Mouse (Mus musculus) kidney, postnatal 0 days (tissue): ENCODE measurements around the gene Ankrd6. TPM values are rescaled to one million over a fixed set of nuclear protein-coding genes. Genes with fewer than 3 reads are reported as not detected.

Experiments used
- ATAC-seq: fragments of 200-750 bp; cut with Nextera tagmentation; replicated peaks from 2 replicates; pipeline ENCODE4 v1.8.0; 2017; ENCODE audit warnings: low read depth, moderate number of reproducible peaks, moderate TSS enrichment, moderate library complexity; ENCODE audit not compliant: low FRiP score
- DNase-seq: peaks from one replicate; pipeline ENCODE4 v3.0.0-alpha.2; 2016; ENCODE audit warnings: low spot score
- H3K27ac ChIP-seq: fragments of 300-500 bp; sonication (generic); 2 replicates; pipeline ENCODE4 v1.5.1; 2014; ENCODE audit warnings: mild to moderate bottlenecking
- H3K27me3 ChIP-seq: fragments of 300-500 bp; sonication (generic); 2 replicates; pipeline ENCODE4 v1.6.1; 2014; ENCODE audit warnings: low read length, mixed read lengths; ENCODE audit not compliant: insufficient read depth
- H3K36me3 ChIP-seq: fragments of 300-500 bp; sonication (generic); 2 replicates; pipeline ENCODE4 v1.6.1; 2014; ENCODE audit warnings: low read length, mixed read lengths; ENCODE audit not compliant: insufficient read depth
- H3K4me1 ChIP-seq: fragments of 300-500 bp; sonication (generic); replicated peaks from 2 replicates; pipeline ENCODE4 v1.6.1; 2014; ENCODE audit warnings: antibody characterized with exemption, low read length, mixed read lengths; ENCODE audit not compliant: insufficient read depth
- H3K4me2 ChIP-seq: fragments of 300-500 bp; sonication (generic); 2 replicates; pipeline ENCODE4 v1.6.1; 2014; ENCODE audit warnings: mild to moderate bottlenecking, low read length, moderate library complexity, mixed read lengths
- H3K4me3 ChIP-seq: fragments of 300-500 bp; sonication (generic); replicated peaks from 2 replicates; pipeline ENCODE4 v1.5.1; 2014; ENCODE audit warnings: low read depth, low read length
- H3K9ac ChIP-seq: fragments of 300-500 bp; sonication (generic); 2 replicates; pipeline ENCODE4 v1.6.1; 2014; ENCODE audit warnings: low read depth, low read length
- H3K9me3 ChIP-seq: fragments of 300-500 bp; sonication (generic); replicated peaks from 2 replicates; pipeline ENCODE4 v1.6.1; 2016; ENCODE audit warnings: low read length, inconsistent platforms, mixed read lengths
- CTCF ChIP-seq: IDR thresholded peaks from 2 replicates; pipeline ENCODE4 v1.5.1; 2016; ENCODE audit warnings: antibody characterized with exemption, low read depth, mild to moderate bottlenecking, moderate library complexity
- WGBS: fragments of 180-500 bp; shearing (Covaris S2); extraction: QIAGEN DNeasy Blood & Tissue Kit; methylation state at CpG from one replicate; pipeline ENCODE4 v1.1.7; 2014; 5-methylcytosine and 5-hydroxymethylcytosine counted together
- polyA plus RNA-seq: library from polyadenylated mRNA; unstranded; fragments of >200 nt; fragmentation: Nextera tagmentation; extraction: Ambion mirVana; gene quantifications from 2 replicates; pipeline ENCODE4 v1.2.1, GENCODE M21; 2015

Gene Ankrd6
- polyA plus RNA-seq, 1 experiment from 2014 or later: 9.2 TPM

DNA sequence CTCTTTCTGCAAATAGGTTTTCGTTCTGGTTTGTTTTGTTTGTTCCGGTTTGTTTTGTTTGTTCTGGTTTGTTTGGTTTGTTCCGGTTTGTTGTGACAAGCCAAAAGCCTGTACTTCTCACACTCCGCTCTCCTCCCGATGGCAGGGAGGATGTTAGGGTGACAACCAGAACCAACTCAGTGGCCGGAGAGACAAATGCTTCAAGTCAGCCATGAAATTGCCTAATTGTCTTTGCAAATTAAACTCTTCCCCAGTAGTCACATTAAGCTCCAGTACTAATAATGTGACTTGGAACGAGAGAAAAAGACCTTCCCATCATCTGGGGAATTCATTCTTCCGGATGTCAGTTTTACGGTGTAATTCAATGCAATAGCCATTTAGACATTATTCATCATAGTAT is 66.0 kb downstream of the Ankrd6 start:
- WGBS: 28% methylated on average over 9 of the region's 9 CpGs
- ATAC-seq: no peak
- peak; percentile 57 for DNase-seq
- Histone ChIP-seq H3K9me3 (no peaks in the 10 kb centered on the region), H3K4me2 (no peak overlapping the region), H3K4me3 (no peak overlapping the region), H3K27me3 (no peaks in the 10 kb centered on the region), H3K36me3 (no peaks in the 10 kb centered on the region), H3K9ac (no peak overlapping the region), H3K4me1 (peaks cover 7% of the 10 kb centered on the region; the same call in 1 of the 2 replicates), H3K27ac (no peak overlapping the region)
- TF ChIP-seq CTCF: no peak

DNA sequence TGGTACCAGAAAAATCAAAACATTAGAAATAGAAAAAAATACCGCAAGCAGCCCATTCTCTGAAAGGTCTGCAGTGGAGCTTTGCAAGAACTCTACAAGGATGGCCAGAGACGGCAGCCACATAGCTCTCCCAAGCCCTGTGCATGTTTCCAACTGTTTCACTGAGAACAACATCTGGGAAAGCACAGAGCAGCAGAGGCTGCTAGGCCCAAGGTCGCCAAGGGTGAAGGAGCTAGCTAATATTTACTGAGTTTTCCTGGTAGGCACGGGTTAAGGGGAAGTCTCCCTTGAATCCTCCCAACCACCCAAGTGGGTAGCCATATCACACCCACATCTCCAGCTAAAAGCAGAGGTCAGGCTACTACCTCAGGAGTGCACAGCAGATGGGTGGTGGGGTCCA is 69.6 kb downstream of the Ankrd6 start:
- ATAC-seq (0 out of 2 replicates have a peak, but pooled peaks have one; percentile 25), DNase-seq (no peak)
- Histone ChIP-seq H3K9me3 (no peaks in the 10 kb centered on the region), H3K27me3 (no peaks in the 10 kb centered on the region), H3K27ac (no peak overlapping the region), H3K4me1 (no peaks in the 10 kb centered on the region), H3K9ac (no peak overlapping the region), H3K4me3 (no peak overlapping the region), H3K36me3 (no peaks in the 10 kb centered on the region), H3K4me2 (no peak overlapping the region)
- TF ChIP-seq CTCF: no peak
- WGBS: 57% methylated on average over 4 of the region's 4 CpGs

DNA sequence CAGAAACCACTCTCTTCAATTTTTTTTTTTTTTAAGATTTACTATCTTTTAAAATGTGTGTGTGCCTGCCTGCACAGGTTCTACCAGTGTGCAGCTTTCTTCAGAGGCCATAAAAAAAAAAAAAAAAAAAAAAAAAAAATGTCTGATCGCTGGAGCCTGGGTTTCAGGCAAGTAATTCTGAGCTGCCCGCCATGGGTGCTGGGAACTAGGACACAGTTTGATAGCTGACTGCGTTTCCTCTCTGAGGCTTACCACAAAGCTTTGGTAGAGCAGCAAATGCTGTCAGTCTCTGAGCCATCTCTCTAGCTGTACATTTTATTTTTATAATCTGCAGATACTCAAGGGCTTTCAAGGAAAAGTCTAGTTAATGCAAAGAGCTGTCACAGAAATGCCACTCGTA is 76.0 kb downstream of the Ankrd6 start:
- H3K27ac ChIP-seq: no peak overlapping the region
- no peak overlapping the region for H3K4me3 ChIP-seq
- no peaks in the 10 kb centered on the region for H3K4me1 ChIP-seq
- ATAC-seq: no peak
- no peaks in the 10 kb centered on the region for H3K36me3 ChIP-seq
- TF ChIP-seq CTCF: no peak
- no peaks in the 10 kb centered on the region for H3K27me3 ChIP-seq
- H3K9me3 ChIP-seq: no peaks in the 10 kb centered on the region
- 84% methylated on average over 4 of the region's 4 CpGs for WGBS
- no peak overlapping the region for H3K4me2 ChIP-seq
- DNase-seq: no peak
- H3K9ac ChIP-seq: no peak overlapping the region

DNA sequence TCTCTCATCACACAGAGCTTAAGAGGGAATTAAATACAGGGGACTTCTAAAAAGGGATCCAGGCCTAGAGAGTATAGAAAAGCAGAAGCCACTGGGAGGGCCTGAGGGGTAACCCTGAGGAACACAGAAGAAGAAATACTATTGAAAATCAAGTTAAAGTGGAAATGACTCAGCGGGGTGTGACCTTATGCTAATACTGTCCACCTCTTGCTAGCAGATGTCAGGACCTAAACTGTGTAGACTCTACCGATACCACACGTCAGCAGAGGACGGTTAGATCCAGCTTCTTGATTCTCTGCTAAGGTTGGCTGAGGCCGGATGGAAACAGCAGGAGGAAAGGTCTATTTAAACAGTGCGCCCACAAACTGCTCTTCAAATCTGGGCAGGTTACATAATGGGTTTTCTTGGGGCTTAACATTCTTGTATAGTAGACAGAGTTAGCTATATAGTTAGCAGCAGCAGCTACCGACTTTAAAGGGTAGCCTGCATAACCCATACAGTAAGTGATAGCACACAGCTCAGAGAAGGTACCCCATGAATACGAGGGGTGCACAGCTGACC is 78.4 kb downstream of the Ankrd6 start:
- Histone ChIP-seq H3K27ac (no peak overlapping the region), H3K9me3 (no peaks in the 10 kb centered on the region), H3K4me1 (no peaks in the 10 kb centered on the region), H3K4me3 (no peak overlapping the region), H3K36me3 (no peaks in the 10 kb centered on the region), H3K9ac (no peak overlapping the region), H3K27me3 (no peaks in the 10 kb centered on the region), H3K4me2 (no peak overlapping the region)
- ATAC-seq (no peak), DNase-seq (no peak)
- TF ChIP-seq CTCF: no peak
- WGBS: 82% methylated on average over 8 of the region's 8 CpGs

DNA sequence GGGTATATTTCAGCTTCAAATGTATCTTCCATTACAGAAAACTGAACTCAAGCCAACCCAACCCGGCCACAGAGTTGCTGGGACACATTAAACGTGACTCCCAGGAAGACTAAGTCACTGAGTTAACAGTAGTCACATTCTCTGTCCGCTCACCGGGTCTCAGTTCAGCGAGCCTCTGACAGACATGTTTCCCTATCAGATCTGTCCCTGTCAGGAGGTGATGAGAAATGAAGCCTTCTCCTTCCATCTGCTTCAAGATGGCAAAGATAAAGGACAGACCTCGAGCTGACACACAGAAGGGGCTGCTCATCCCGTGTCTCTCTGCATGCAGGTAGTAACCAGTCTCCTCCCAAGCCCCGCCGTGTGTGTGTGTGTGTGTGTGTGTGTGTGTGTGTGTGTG is 81.3 kb downstream of the Ankrd6 start:
- H3K27me3 ChIP-seq: no peaks in the 10 kb centered on the region
- DNase-seq (no peak), ATAC-seq (no peak)
- no peak for TF ChIP-seq CTCF
- H3K4me2 ChIP-seq: no peak overlapping the region
- no peaks in the 10 kb centered on the region for H3K36me3 ChIP-seq
- no peaks in the 10 kb centered on the region for H3K9me3 ChIP-seq
- H3K27ac ChIP-seq: no peak overlapping the region
- H3K4me1 ChIP-seq: no peaks in the 10 kb centered on the region
- H3K4me3 ChIP-seq: no peak overlapping the region
- 52% methylated on average over 9 of the region's 9 CpGs for whole genome bisulfite sequencing
- no peak overlapping the region for H3K9ac ChIP-seq

DNA sequence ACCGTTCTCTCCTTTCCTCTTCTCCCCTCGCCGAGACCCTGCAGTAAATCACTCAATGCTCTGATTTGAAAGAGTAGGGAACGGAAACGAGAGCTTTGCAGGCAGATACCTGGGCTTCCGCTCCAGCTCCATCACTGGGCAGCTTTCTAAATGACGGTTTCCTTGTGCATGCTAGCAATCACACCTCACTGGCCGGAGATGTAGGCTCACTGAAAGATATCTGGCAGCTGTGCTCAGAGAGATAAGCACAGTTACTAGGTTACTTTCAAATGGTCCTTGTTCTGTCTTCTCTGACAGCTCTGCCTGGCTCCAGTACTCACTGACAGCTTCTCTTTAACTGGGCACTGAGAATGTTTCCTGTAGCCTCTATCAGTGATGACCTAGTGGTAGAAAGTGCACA is 81.8 kb downstream of the Ankrd6 start:
- 13% methylated on average over 8 of the region's 8 CpGs for WGBS

DNA sequence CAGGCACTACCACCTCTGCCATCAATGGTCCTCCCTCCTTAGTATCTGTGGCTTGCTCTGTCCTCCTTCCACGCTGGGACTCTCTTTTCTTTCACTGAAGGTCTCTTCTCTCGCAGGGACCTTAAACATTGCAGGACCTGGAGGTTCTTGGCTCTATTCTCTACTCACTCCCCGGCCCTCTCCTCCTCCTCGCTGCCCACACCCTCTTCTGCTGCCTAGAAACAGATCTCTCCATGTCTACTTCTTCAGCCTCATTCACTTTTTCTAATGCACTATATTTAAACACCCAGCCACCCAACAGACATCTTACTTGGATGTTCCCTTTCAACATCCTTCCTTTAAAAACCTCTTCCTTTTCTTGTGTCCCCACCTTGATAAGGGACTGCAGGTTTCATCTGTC is 82.2 kb downstream of the Ankrd6 start:
- no peaks in the 10 kb centered on the region for H3K9me3 ChIP-seq
- no peak overlapping the region for H3K27ac ChIP-seq

More for the DNA sequence above, 81.8 kb downstream of the Ankrd6 start:
- H3K4me3 ChIP-seq: no peak overlapping the region
- no peaks in the 10 kb centered on the region for H3K27me3 ChIP-seq
- ATAC-seq (no peak), DNase-seq (no peak)
- no peaks in the 10 kb centered on the region for H3K9me3 ChIP-seq
- H3K36me3 ChIP-seq: no peaks in the 10 kb centered on the region
- no peak overlapping the region for H3K27ac ChIP-seq
- no peaks in the 10 kb centered on the region; the same call in 1 of the 2 replicates for H3K4me1 ChIP-seq
- no peak overlapping the region for H3K4me2 ChIP-seq
- no peak overlapping the region for H3K9ac ChIP-seq
- TF ChIP-seq CTCF: no peak

More for the DNA sequence above, 82.2 kb downstream of the Ankrd6 start:
- no peak overlapping the region for H3K9ac ChIP-seq
- H3K27me3 ChIP-seq: no peaks in the 10 kb centered on the region
- H3K4me3 ChIP-seq: no peak overlapping the region
- WGBS: 74% methylated on average over 4 of the region's 4 CpGs
- ATAC-seq: no peak
- H3K36me3 ChIP-seq: no peaks in the 10 kb centered on the region
- DNase-seq: no peak
- no peak overlapping the region for H3K4me2 ChIP-seq
- no peak for TF ChIP-seq CTCF
- peaks cover 3% of the 10 kb centered on the region for H3K4me1 ChIP-seq
